Mouse (Mus musculus) macrophage (primary cell): ENCODE results near the gene Ccdc182. TPM values are rescaled to one million over a fixed set of nuclear protein-coding genes. Genes with fewer than 3 reads are reported as not detected.

Experiments
- H3K27ac ChIP-seq: fragments of 350-480 bp; formaldehyde crosslinking; 2 replicates; pipeline ENCODE4 v1.9.0; 2021
- H3K36me3 ChIP-seq: fragments of 350-480 bp; formaldehyde crosslinking; 2 replicates; pipeline ENCODE4 v1.9.0; 2021; ENCODE audit errors: inconsistent target
- H3K4me3 ChIP-seq: fragments of 350-480 bp; formaldehyde crosslinking; 2 replicates; pipeline ENCODE4 v1.9.0; 2021; ENCODE audit errors: inconsistent target
- H3K79me2 ChIP-seq: fragments of 350-480 bp; formaldehyde crosslinking; 2 replicates; pipeline ENCODE4 v1.9.0; 2021; ENCODE audit errors: inconsistent target
- WGBS: methylation state at CpG from one replicate; pipeline ENCODE4 v1.1.7; 2026; ENCODE audit warnings: inconsistent platforms; ENCODE audit not compliant: missing documents; 5-methylcytosine and 5-hydroxymethylcytosine counted together
- polyA plus RNA-seq: library from polyadenylated mRNA; stranded (reverse); fragments of 250-400 nt; gene quantifications from 3 replicates; pipeline ENCODE4 v1.2.4, GENCODE M21; 2018; ENCODE audit warnings: inconsistent platforms

The Ccdc182 gene
- polyA plus RNA-seq, 1 experiment from 2014 or later, result not detected

DNA sequence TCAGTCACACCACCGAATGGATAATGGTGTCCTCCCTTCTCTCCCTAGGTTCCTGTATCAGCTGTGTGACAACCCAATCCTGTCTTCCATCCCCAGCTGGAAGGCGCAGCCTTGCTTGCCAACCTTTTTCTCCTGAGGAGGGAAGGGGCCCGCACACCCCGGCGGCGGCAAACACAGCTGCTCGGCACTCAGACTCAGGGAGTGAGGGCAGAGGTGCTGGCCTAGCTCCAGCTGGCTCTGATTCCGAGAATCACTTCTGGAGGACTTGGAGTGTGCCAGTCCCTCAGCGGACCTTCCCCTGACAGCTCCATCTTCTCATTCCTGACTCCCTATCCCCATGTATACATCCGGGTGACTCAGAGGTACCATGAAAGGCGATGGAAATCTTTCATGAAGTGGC is 36.9 kb downstream of the Ccdc182 start:
- Histone ChIP-seq H3K27ac (no peak overlapping the region), H3K36me3 (no peaks in the 10 kb centered on the region), H3K4me3 (no peak overlapping the region), H3K79me2 (no peaks in the 10 kb centered on the region)
- WGBS, result 91% methylated on average over 11 of the region's 11 CpGs

DNA sequence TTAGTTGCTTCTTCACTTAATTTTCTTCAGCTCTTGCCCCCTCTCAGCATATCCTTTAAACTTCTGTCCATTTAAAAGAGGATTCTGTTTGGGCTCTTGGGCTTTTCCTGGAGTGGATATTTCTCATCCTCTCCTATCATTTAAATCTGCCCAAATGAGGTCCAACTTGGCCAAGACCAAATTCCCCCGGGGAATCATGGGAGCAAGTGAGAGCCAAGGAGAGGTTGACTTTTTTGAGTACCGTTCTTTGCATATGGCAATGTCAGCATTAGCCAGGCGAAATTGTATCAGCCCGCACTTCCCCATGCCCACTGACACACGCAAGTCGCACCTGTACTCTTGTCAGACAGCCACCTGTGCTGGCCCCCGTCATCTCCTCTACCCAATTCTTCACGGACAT is 37.9 kb downstream of the Ccdc182 start:
- no peaks in the 10 kb centered on the region for H3K36me3 ChIP-seq
- no peaks in the 10 kb centered on the region for H3K79me2 ChIP-seq
- no peak overlapping the region for H3K27ac ChIP-seq
- 95% methylated on average over 8 of the region's 8 CpGs for WGBS
- no peak overlapping the region for H3K4me3 ChIP-seq

DNA sequence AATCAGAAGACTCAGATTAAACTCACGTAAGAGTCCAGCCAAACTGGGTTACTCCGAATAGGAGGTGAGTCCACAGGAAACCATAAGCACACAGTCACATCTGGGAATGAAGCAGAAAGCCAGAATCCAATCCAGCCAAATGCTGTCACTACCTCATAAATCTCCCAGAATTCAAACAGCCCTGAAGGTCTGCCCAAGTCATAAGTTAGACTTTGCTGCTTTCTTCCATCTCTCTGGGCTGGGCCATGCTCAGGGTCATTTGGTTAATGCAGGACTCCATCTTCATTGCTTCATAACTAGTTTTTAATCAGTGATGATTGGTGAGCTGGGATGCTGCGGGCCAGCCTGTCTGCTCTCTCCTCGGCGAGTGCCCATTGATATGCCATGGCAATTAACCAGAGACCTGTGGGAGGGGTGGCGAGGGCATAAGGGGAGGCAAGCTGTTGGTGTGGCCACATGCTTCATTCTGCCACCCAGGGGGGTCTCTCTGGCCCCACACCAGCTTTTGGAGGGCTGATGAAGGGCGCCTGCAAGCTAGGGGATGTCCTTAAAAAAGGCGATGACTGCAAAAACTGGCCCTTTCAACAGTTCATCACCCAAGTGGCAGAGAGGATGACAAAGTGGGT is 38.6 kb downstream of the Ccdc182 start:
- 96% methylated on average over 8 of the region's 8 CpGs for WGBS
- no peaks in the 10 kb centered on the region for H3K36me3 ChIP-seq
- no peaks in the 10 kb centered on the region for H3K79me2 ChIP-seq
- no peak overlapping the region for H3K27ac ChIP-seq
- no peak overlapping the region for H3K4me3 ChIP-seq

GRCm38 (mm10) chr11:88334893-88335292 is 41.0 kb downstream of the Ccdc182 start:
- Histone ChIP-seq H3K36me3 (no peaks in the 10 kb centered on the region), H3K4me3 (no peak overlapping the region), H3K79me2 (no peaks in the 10 kb centered on the region), H3K27ac (no peak overlapping the region)
- 89% methylated on average over 5 of the region's 5 CpGs for WGBS

- Histone ChIP-seq H3K4me3 (no peak overlapping the region), H3K27ac (no peak overlapping the region), H3K36me3 (no peaks in the 10 kb centered on the region), H3K79me2 (no peaks in the 10 kb centered on the region)
- WGBS, result 100% methylated on average over 3 of the region's 3 CpGs
Observed at GRCm38 (mm10) chr11:88337926-88338325, 44.1 kb downstream of the Ccdc182 start.

Other genes starting within 250 kb of the Ccdc182 start
- gene Srsf1, start 246.7 kb upstream of the Ccdc182 start, polyA plus RNA-seq, result 77.7 to 105 TPM (median 79.2 TPM) in 3 replicates
- gene Vezf1, start 225.8 kb upstream of the Ccdc182 start, polyA plus RNA-seq, result 12.2 to 18.4 TPM (median 14.4 TPM) in 3 replicates
- 0.95 to 2.5 TPM (median 2.2 TPM) in 3 replicates for gene Cuedc1, start 196.0 kb upstream of the Ccdc182 start, polyA plus RNA-seq
- 52.7 to 85.2 TPM (median 53.4 TPM) in 3 replicates for gene Mrps23, start 89.7 kb upstream of the Ccdc182 start, polyA plus RNA-seq